11 mouse cellular contexts compared by ENCODE assay signal in the genomic region with DNA sequence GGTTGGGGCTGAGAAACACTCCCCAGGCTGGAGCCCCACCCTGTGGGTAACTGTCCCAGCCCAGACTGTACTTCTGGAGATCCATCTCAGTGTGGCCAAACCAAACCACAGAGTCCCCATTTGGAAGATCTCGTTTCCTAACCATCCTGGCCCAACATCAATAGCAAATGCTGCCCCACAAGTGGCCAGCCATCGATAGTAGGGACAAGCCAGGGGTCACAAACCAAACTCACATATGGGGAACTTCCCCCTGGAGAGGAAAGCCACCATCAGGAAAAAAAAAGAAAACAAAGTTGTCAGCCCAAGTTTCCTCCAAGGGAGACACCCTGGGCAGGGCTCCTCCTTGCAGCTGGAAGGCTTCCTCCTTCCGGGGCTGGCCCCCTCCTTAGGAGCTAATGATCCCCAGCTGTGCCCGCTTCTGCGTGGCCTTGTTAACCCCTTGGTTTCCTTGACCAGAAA.
DNase-seq lines count a peak whose midpoint lies in the region; ATAC-seq lines count a peak whose summit lies in the region.
"Had no signal": no experiment of that assay in that cellular context is flagged by ENCODE, and none has a peak within 500 bp of the region (broad histone marks: within the 10 kb centered on the region; RNA-seq: fewer than 3 reads in every experiment).

No protein-coding gene starts in this region.

- no peaks in the 10 kb centered on the region for H3K9me3 ChIP-seq in heart, embryonic 11.5 days (replicated peaks; ENCODE audit: control insufficient read depth, low read length)
- no peaks in the 10 kb centered on the region for H3K9me3 ChIP-seq in lung, embryonic 15.5 days
- no peaks in the 10 kb centered on the region for H3K9me3 ChIP-seq in hindbrain, embryonic 12.5 days (replicated peaks)
- H3K9me3 ChIP-seq: liver, embryonic 15.5 days; neural tube, embryonic 13.5 days had no signal

- no peak overlapping the region for H3K4me2 ChIP-seq in heart, embryonic 11.5 days
- no peak overlapping the region for H3K4me2 ChIP-seq in lung, embryonic 15.5 days
- no peak overlapping the region for H3K4me2 ChIP-seq in hindbrain, embryonic 12.5 days (replicated peaks)
- H3K4me2 ChIP-seq: liver, embryonic 15.5 days; neural tube, embryonic 13.5 days had no signal

- no peaks in the 10 kb centered on the region for H3K36me3 ChIP-seq in heart, embryonic 11.5 days (ENCODE audit: control insufficient read depth, insufficient read depth, low read length)
- H3K36me3 ChIP-seq in lung, embryonic 15.5 days, result no peaks in the 10 kb centered on the region
- no peaks in the 10 kb centered on the region for H3K36me3 ChIP-seq in hindbrain, embryonic 12.5 days
- H3K36me3 ChIP-seq: liver, embryonic 15.5 days; neural tube, embryonic 13.5 days had no signal

- no peak; the same call in 1 of the 2 replicates for ATAC-seq in heart, embryonic 11.5 days (replicated peaks; ENCODE audit: insufficient number of reproducible peaks, low FRiP score, low TSS enrichment)
- peak; percentile 69; the same call in 1 of the 2 replicates for ATAC-seq in lung, embryonic 15.5 days (ENCODE audit: borderline replicate concordance, extremely low read depth, low FRiP score, low TSS enrichment)
- no peak for ATAC-seq in hindbrain, embryonic 12.5 days (ENCODE audit: low FRiP score)

- H3K27ac ChIP-seq in heart, embryonic 11.5 days (ENCODE audit: low read depth, low read length), result no peak overlapping the region
- H3K27ac ChIP-seq in lung, embryonic 15.5 days, result peak overlapping the region; percentile 34; the same call in 1 of the 2 replicates
- no peak overlapping the region for H3K27ac ChIP-seq in hindbrain, embryonic 12.5 days
- H3K27ac ChIP-seq: liver, embryonic 15.5 days; neural tube, embryonic 13.5 days had no signal

- peak; percentile 75 to 82 for DNase-seq in heart, adult 18-20 months
- peak; percentile 5 for DNase-seq in adipocyte (ENCODE audit: low spot score)
- peak; percentile 78 for DNase-seq in gastrocnemius, postnatal 25 days
- no peak for DNase-seq in thymus, postnatal 25 days
- no peak for DNase-seq in spleen, postnatal 4 days (ENCODE audit: low spot score in 2 of 2)
- DNase-seq: kidney, postnatal 36 days had no signal

- H3K27me3 ChIP-seq in heart, embryonic 11.5 days (ENCODE audit: control insufficient read depth, insufficient read depth, low read length), result no peaks in the 10 kb centered on the region
- H3K27me3 ChIP-seq in lung, embryonic 15.5 days, result no peaks in the 10 kb centered on the region
- no peaks in the 10 kb centered on the region for H3K27me3 ChIP-seq in hindbrain, embryonic 12.5 days
- H3K27me3 ChIP-seq: liver, embryonic 15.5 days; neural tube, embryonic 13.5 days had no signal

- H3K4me1 ChIP-seq in heart, embryonic 11.5 days (ENCODE audit: control insufficient read depth, insufficient read depth, low read length), result peaks cover 4% of the 10 kb centered on the region; the same call in 1 of the 2 replicates
- H3K4me1 ChIP-seq in lung, embryonic 15.5 days, result peaks cover 13% of the 10 kb centered on the region
- H3K4me1 ChIP-seq in hindbrain, embryonic 12.5 days, result no peaks in the 10 kb centered on the region

- 12% methylated on average over 5 of the region's 5 CpGs for WGBS in heart, embryonic 11.5 days (ENCODE audit: insufficient replicate concordance)
- WGBS in lung, embryonic 15.5 days, result 7% methylated on average over 5 of the region's 5 CpGs
- WGBS in hindbrain, embryonic 12.5 days, result 18% methylated on average over 5 of the region's 5 CpGs

- H3K9ac ChIP-seq in heart, embryonic 11.5 days (ENCODE audit: low read depth, low read length), result no peak overlapping the region
- H3K9ac ChIP-seq in lung, embryonic 15.5 days, result no peak overlapping the region
- no peak overlapping the region for H3K9ac ChIP-seq in hindbrain, embryonic 12.5 days
- H3K9ac ChIP-seq: liver, embryonic 15.5 days; neural tube, embryonic 13.5 days had no signal

- H3K4me3 ChIP-seq in heart, embryonic 11.5 days (ENCODE audit: low read depth, low read length), result no peak overlapping the region
- H3K4me3 ChIP-seq in lung, embryonic 15.5 days, result no peak overlapping the region
- no peak overlapping the region for H3K4me3 ChIP-seq in hindbrain, embryonic 12.5 days
- H3K4me3 ChIP-seq: liver, embryonic 15.5 days; neural tube, embryonic 13.5 days had no signal

Comparison
In these comparisons a context has a peak if more than half of its experiments do, and no peak if none do; other contexts are left out.
1. DNase-seq: peak in heart, adult 18-20 months (2 of 2), adipocyte (single experiment) and gastrocnemius, postnatal 25 days (single experiment); none in thymus, postnatal 25 days (single experiment) and spleen, postnatal 4 days (0 of 2).